Comparison of ENCODE assay signal across 10 mouse cellular contexts in the genomic region with DNA sequence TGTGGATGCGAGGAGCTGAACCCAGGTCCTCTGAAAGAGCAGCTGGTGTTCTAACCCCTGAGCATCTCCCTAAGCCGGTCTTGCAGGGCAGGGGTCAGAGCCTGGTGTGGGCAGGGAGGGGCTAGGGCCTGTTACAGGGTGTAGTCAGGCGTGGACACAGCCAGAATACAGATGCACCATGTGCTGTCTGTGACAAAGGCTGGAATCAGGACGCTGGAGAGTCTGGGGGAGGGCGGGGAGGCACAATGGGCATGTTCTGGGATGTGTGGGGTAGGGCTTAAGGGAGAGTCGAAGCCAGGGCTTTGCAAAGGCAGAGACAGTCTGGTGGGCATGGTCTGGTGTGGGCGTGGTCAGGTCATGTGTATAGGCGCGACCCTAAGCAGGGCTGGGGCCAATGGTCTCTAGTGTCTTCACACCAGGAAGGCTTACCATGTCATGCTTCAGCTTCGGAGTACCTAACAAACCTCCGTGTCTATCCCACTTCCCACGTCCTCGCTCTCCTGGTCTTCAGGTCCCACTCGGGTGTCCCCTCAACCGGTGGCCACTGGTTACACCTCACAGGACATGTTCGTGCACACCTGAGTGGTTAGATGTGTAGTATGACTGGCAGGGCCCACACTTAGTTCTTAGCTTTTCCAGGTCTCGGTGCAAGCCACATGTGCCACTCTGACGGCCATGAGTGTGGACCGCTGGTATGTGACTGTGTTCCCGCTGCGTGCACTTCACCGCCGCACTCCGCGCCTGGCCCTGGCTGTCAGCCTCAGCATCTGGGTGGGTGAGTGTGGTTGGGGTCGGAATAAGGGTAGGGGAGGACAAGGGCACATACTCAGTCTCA. TPM values are rescaled to one million over a fixed set of nuclear protein-coding genes. Genes with fewer than 3 reads are reported as not detected.
DNase-seq lines count a peak whose midpoint lies in the region; ATAC-seq lines count a peak whose summit lies in the region.
"Had no signal": no experiment of that assay in that cellular context is flagged by ENCODE, and none has a peak within 500 bp of the region (broad histone marks: within the 10 kb centered on the region; RNA-seq: fewer than 3 reads in every experiment).

No protein-coding gene starts in this region.

- no peak overlapping the region for H3K9ac ChIP-seq in kidney, embryonic 14.5 days (ENCODE audit: low read depth, low read length)
- no peak overlapping the region for H3K9ac ChIP-seq in hindbrain, embryonic 14.5 days
- H3K9ac ChIP-seq in midbrain, embryonic 14.5 days (replicated peaks; ENCODE audit: low read length), result no peak overlapping the region

- no peaks in the 10 kb centered on the region for H3K36me3 ChIP-seq in kidney, embryonic 14.5 days (ENCODE audit: control insufficient read depth, insufficient read depth, low read length)
- no peaks in the 10 kb centered on the region for H3K36me3 ChIP-seq in embryonic facial prominence, embryonic 10.5 days (replicated peaks)
- H3K36me3 ChIP-seq in hindbrain, embryonic 14.5 days (replicated peaks; ENCODE audit: control insufficient read depth, insufficient read depth), result no peaks in the 10 kb centered on the region
- no peaks in the 10 kb centered on the region for H3K36me3 ChIP-seq in midbrain, embryonic 14.5 days (ENCODE audit: control insufficient read depth, insufficient read depth, low read length)

- peaks cover 22% of the 10 kb centered on the region for H3K4me1 ChIP-seq in kidney, embryonic 14.5 days (ENCODE audit: control insufficient read depth, insufficient read depth, low read length)
- H3K4me1 ChIP-seq in embryonic facial prominence, embryonic 10.5 days, result peaks cover 72% of the 10 kb centered on the region
- peaks cover 21% of the 10 kb centered on the region for H3K4me1 ChIP-seq in hindbrain, embryonic 14.5 days (replicated peaks; ENCODE audit: control insufficient read depth, insufficient read depth, low read length)
- peaks cover 16% of the 10 kb centered on the region for H3K4me1 ChIP-seq in midbrain, embryonic 14.5 days (ENCODE audit: control insufficient read depth, insufficient read depth, low read length)

- peak overlapping the region; percentile 20 for H3K4me3 ChIP-seq in kidney, embryonic 14.5 days (ENCODE audit: low read length)
- peak overlapping the region; percentile 89 for H3K4me3 ChIP-seq in embryonic facial prominence, embryonic 10.5 days
- peak overlapping the region; percentile 19 for H3K4me3 ChIP-seq in hindbrain, embryonic 14.5 days (replicated peaks; ENCODE audit: low read length)
- peak overlapping the region; percentile 24 for H3K4me3 ChIP-seq in midbrain, embryonic 14.5 days (replicated peaks; ENCODE audit: low read depth, low read length)

- 18% methylated on average over 26 of the region's 26 CpGs for WGBS in kidney, embryonic 14.5 days
- WGBS in embryonic facial prominence, embryonic 10.5 days, result 16% methylated on average over 26 of the region's 26 CpGs
- 17% methylated on average over 26 of the region's 26 CpGs for WGBS in hindbrain, embryonic 14.5 days
- 11% methylated on average over 26 of the region's 26 CpGs for WGBS in midbrain, embryonic 14.5 days

- DNase-seq in kidney, postnatal 14 days, result no peak
- no peak for DNase-seq in embryonic facial prominence, embryonic 10.5 days (ENCODE audit: low spot score)
- DNase-seq in hindbrain, embryonic 14.5 days (ENCODE audit: low spot score), result no peak
- DNase-seq in midbrain, embryonic 14.5 days, result no peak
- DNase-seq in layer of hippocampus, postnatal 25 days (ENCODE audit: extremely low spot score in 1 of 2, low spot score in 1 of 2), result no peak
- no peak for DNase-seq in spleen, adult 12 weeks (ENCODE audit: low spot score)
- no peak for DNase-seq in frontal cortex, postnatal 14 days (ENCODE audit: low spot score in 2 of 2)
- DNase-seq: heart, postnatal 4 days had no signal

- H3K27ac ChIP-seq in kidney, embryonic 14.5 days (ENCODE audit: low read depth, low read length), result no peak overlapping the region
- no peak overlapping the region; the same call in 1 of the 2 replicates for H3K27ac ChIP-seq in embryonic facial prominence, embryonic 10.5 days (replicated peaks)
- H3K27ac ChIP-seq in hindbrain, embryonic 14.5 days, result no peak overlapping the region
- no peak overlapping the region for H3K27ac ChIP-seq in midbrain, embryonic 14.5 days (replicated peaks; ENCODE audit: low read depth, low read length)
- H3K27ac ChIP-seq: macrophage had no signal

- peaks cover 58% of the 10 kb centered on the region for H3K27me3 ChIP-seq in kidney, embryonic 14.5 days (ENCODE audit: control insufficient read depth, insufficient read depth, low read length)
- H3K27me3 ChIP-seq in embryonic facial prominence, embryonic 10.5 days (replicated peaks; ENCODE audit: low read depth, poor library complexity, severe bottlenecking), result peaks cover 72% of the 10 kb centered on the region
- peaks cover 64% of the 10 kb centered on the region for H3K27me3 ChIP-seq in hindbrain, embryonic 14.5 days (ENCODE audit: control insufficient read depth, insufficient read depth, low read length)
- H3K27me3 ChIP-seq in midbrain, embryonic 14.5 days (ENCODE audit: control insufficient read depth, insufficient read depth, low read length), result peaks cover 65% of the 10 kb centered on the region

- peak overlapping the region; percentile 46; the same call in 1 of the 2 replicates for H3K4me2 ChIP-seq in kidney, embryonic 14.5 days (replicated peaks; ENCODE audit: low read depth, low read length)
- peak overlapping the region; percentile 48 for H3K4me2 ChIP-seq in hindbrain, embryonic 14.5 days (replicated peaks)
- H3K4me2 ChIP-seq in midbrain, embryonic 14.5 days (ENCODE audit: low read length), result peak overlapping the region; percentile 42

- peak; percentile 14; the same call in 1 of the 2 replicates for ATAC-seq in kidney, embryonic 14.5 days (ENCODE audit: low FRiP score, low TSS enrichment)
- 0 out of 2 replicates have a peak, but pooled peaks have one; percentile 7 for ATAC-seq in hindbrain, embryonic 14.5 days (ENCODE audit: low FRiP score)
- ATAC-seq in midbrain, embryonic 14.5 days (ENCODE audit: low FRiP score, low TSS enrichment), result no peak

- no peaks in the 10 kb centered on the region for H3K9me3 ChIP-seq in kidney, embryonic 14.5 days (ENCODE audit: control insufficient read depth, low read length)
- H3K9me3 ChIP-seq in embryonic facial prominence, embryonic 10.5 days, result 0 out of 2 replicates have a peak, but pooled peaks cover 4% of the 10 kb centered on the region
- H3K9me3 ChIP-seq in hindbrain, embryonic 14.5 days (ENCODE audit: control insufficient read depth, low read length), result no peaks in the 10 kb centered on the region
- H3K9me3 ChIP-seq in midbrain, embryonic 14.5 days (ENCODE audit: control insufficient read depth, low read length), result no peaks in the 10 kb centered on the region

RNA-seq across cellular contexts. Expression of gene R3hdm4, which starts 0.7 kb away (rescaled TPM):
- 102 and 137 TPM in 2 replicates for polyA plus RNA-seq in kidney, embryonic 14.5 days (2014; fragmentation: Nextera tagmentation; extraction: Ambion mirVana)
- polyA plus RNA-seq in embryonic facial prominence, embryonic 10.5 days (2016; fragmentation: Nextera tagmentation; extraction: Ambion mirVana), result 125 and 136 TPM in 2 replicates
- 228 and 232 TPM in 2 replicates for polyA plus RNA-seq in hindbrain, embryonic 14.5 days (2014; fragmentation: Nextera tagmentation; extraction: Ambion mirVana)
- 220 and 229 TPM in 2 replicates for polyA plus RNA-seq in midbrain, embryonic 14.5 days (2014; fragmentation: Nextera tagmentation; extraction: Ambion mirVana)
- 100 to 1,000 TPM; 428 to 450 TPM for total RNA-seq in layer of hippocampus, postnatal 25 days (2021)

RNA-seq across cellular contexts. Expression of gene Kiss1r, which starts 3.5 kb away (rescaled TPM):
- 0.47 and 0.61 TPM in 2 replicates for polyA plus RNA-seq in kidney, embryonic 14.5 days (2014; fragmentation: Nextera tagmentation; extraction: Ambion mirVana)
- polyA plus RNA-seq in embryonic facial prominence, embryonic 10.5 days (2016; fragmentation: Nextera tagmentation; extraction: Ambion mirVana), result 0.33 and 0.37 TPM in 2 replicates
- 1.7 and 2.6 TPM in 2 replicates for polyA plus RNA-seq in hindbrain, embryonic 14.5 days (2014; fragmentation: Nextera tagmentation; extraction: Ambion mirVana)
- 2.4 and 2.9 TPM in 2 replicates for polyA plus RNA-seq in midbrain, embryonic 14.5 days (2014; fragmentation: Nextera tagmentation; extraction: Ambion mirVana)
- total RNA-seq in layer of hippocampus, postnatal 25 days (2021), result 1 to 10 TPM; 6.6 to 6.7 TPM

RNA-seq across cellular contexts. Expression of gene Arid3a, which starts 6.6 kb away (rescaled TPM):
- polyA plus RNA-seq in kidney, embryonic 14.5 days (2014; fragmentation: Nextera tagmentation; extraction: Ambion mirVana), result 12.0 and 12.3 TPM in 2 replicates
- polyA plus RNA-seq in embryonic facial prominence, embryonic 10.5 days (2016; fragmentation: Nextera tagmentation; extraction: Ambion mirVana), result 15.7 and 18.0 TPM in 2 replicates
- 3.4 and 3.8 TPM in 2 replicates for polyA plus RNA-seq in hindbrain, embryonic 14.5 days (2014; fragmentation: Nextera tagmentation; extraction: Ambion mirVana)
- polyA plus RNA-seq in midbrain, embryonic 14.5 days (2014; fragmentation: Nextera tagmentation; extraction: Ambion mirVana), result 2.4 and 4.0 TPM in 2 replicates
- 1 to 10 TPM; 4.6 to 6.9 TPM for total RNA-seq in layer of hippocampus, postnatal 25 days (2021)

RNA-seq across cellular contexts. Expression of gene Gm26602, which starts 9.6 kb away (rescaled TPM):
- polyA plus RNA-seq in kidney, embryonic 14.5 days (2014; fragmentation: Nextera tagmentation; extraction: Ambion mirVana), result 4.6 and 10.8 TPM in 2 replicates
- polyA plus RNA-seq in embryonic facial prominence, embryonic 10.5 days (2016; fragmentation: Nextera tagmentation; extraction: Ambion mirVana), result 3.4 TPM in 1 of 2 replicates, not detected in the other
- polyA plus RNA-seq in hindbrain, embryonic 14.5 days (2014; fragmentation: Nextera tagmentation; extraction: Ambion mirVana), result 1.1 TPM in 1 of 2 replicates, not detected in the other
- 3.5 and 8.6 TPM in 2 replicates for polyA plus RNA-seq in midbrain, embryonic 14.5 days (2014; fragmentation: Nextera tagmentation; extraction: Ambion mirVana)
- not detected for total RNA-seq in layer of hippocampus, postnatal 25 days (2021)
- total RNA-seq: heart, postnatal 4 days had no signal

RNA-seq across cellular contexts. Expression of gene Med16, which starts 11.6 kb away (rescaled TPM):
- 48.0 and 61.2 TPM in 2 replicates for polyA plus RNA-seq in kidney, embryonic 14.5 days (2014; fragmentation: Nextera tagmentation; extraction: Ambion mirVana)
- polyA plus RNA-seq in embryonic facial prominence, embryonic 10.5 days (2016; fragmentation: Nextera tagmentation; extraction: Ambion mirVana), result 63.6 and 68.1 TPM in 2 replicates
- polyA plus RNA-seq in hindbrain, embryonic 14.5 days (2014; fragmentation: Nextera tagmentation; extraction: Ambion mirVana), result 42.0 and 42.5 TPM in 2 replicates
- 57.2 and 58.8 TPM in 2 replicates for polyA plus RNA-seq in midbrain, embryonic 14.5 days (2014; fragmentation: Nextera tagmentation; extraction: Ambion mirVana)
- total RNA-seq in layer of hippocampus, postnatal 25 days (2021), result 10 to 100 TPM; 55.5 to 56.2 TPM

Comparison
In these comparisons a context has a peak if more than half of its experiments do, and no peak if none do; other contexts are left out.
1. H3K4me3 ChIP-seq: peak in every context shown above with its lines; median percentile 89 in embryonic facial prominence, embryonic 10.5 days; 24 in midbrain, embryonic 14.5 days; 20 in kidney, embryonic 14.5 days; 19 in hindbrain, embryonic 14.5 days.